Mouse (Mus musculus) heart, embryonic 12.5 days (tissue): ENCODE measurements around the gene Ifrd2. TPM values are rescaled to one million over a fixed set of nuclear protein-coding genes. Genes with fewer than 3 reads are reported as not detected.
"Not testable (repeated sequence)": the region's sequence is repeated elsewhere in the genome, so short reads cannot be mapped to it uniquely, and the experiment has no call there.

Experiments used
- ATAC-seq: fragments of 200-750 bp; cut with Nextera tagmentation; 2 replicates; pipeline ENCODE4 v1.8.0; 2017; ENCODE audit warnings: moderate TSS enrichment, moderate library complexity; ENCODE audit not compliant: insufficient number of reproducible peaks, low FRiP score
- H3K27ac ChIP-seq: fragments of 300-500 bp; sonication (generic); 2 replicates; pipeline ENCODE4 v1.5.1; 2016; ENCODE audit warnings: mild to moderate bottlenecking, moderate library complexity; ENCODE audit not compliant: poor library complexity, severe bottlenecking
- H3K27me3 ChIP-seq: fragments of 300-500 bp; sonication (generic); replicated peaks from 2 replicates; pipeline ENCODE4 v1.6.1; 2016; ENCODE audit warnings: mild to moderate bottlenecking, moderate library complexity
- H3K36me3 ChIP-seq: fragments of 300-500 bp; sonication (generic); 2 replicates; pipeline ENCODE4 v1.6.1; 2016; ENCODE audit warnings: mild to moderate bottlenecking, moderate library complexity
- H3K4me1 ChIP-seq: fragments of 300-500 bp; sonication (generic); replicated peaks from 2 replicates; pipeline ENCODE4 v1.6.1; 2016; ENCODE audit warnings: mild to moderate bottlenecking
- H3K4me2 ChIP-seq: fragments of 300-500 bp; sonication (generic); 2 replicates; pipeline ENCODE4 v1.6.1; 2016; ENCODE audit warnings: mild to moderate bottlenecking, moderate library complexity
- H3K4me3 ChIP-seq: fragments of 300-500 bp; sonication (generic); 2 replicates; pipeline ENCODE4 v1.5.1; 2016; ENCODE audit warnings: mild to moderate bottlenecking
- H3K9ac ChIP-seq: fragments of 300-500 bp; sonication (generic); 2 replicates; pipeline ENCODE4 v1.6.1; 2016; ENCODE audit warnings: mild to moderate bottlenecking, moderate library complexity
- H3K9me3 ChIP-seq: fragments of 300-500 bp; sonication (generic); replicated peaks from 2 replicates; pipeline ENCODE4 v1.6.1; 2016; ENCODE audit warnings: mild to moderate bottlenecking, moderate library complexity
- WGBS: fragments of 180-500 bp; shearing (Covaris S2); methylation state at CpG from one replicate; pipeline ENCODE4 v1.1.7; 2016; 5-methylcytosine and 5-hydroxymethylcytosine counted together
- polyA plus RNA-seq: library from polyadenylated mRNA; unstranded; fragments of >200 nt; fragmentation: Nextera tagmentation; extraction: Ambion mirVana; gene quantifications from 2 replicates; pipeline ENCODE4 v1.2.1, GENCODE M21; 2016

Ifrd2 gene
- polyA plus RNA-seq, 1 experiment from 2014 or later: 35.5 TPM

DNA sequence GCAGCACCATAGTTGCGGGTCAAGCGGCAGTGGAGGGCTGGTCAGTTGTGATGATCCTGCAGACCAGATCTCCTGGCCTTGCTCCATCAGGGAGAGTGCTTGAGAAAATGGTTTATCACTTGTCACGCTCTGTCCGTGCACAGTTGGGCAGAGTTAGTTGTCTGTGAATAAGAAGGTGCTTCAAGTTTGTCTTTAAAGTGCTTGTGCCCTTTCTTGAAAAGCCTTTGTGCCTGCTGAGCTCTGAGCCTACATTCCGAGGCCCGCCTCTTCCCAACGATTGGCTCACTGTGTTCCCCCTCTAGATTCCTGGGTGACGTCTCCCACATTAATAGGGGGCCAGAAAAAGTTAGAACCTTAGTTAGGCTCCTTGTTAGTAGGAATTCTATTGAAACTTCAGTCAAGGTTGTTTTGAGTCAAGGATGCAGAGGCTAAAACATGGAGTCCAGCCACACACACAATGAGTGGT is 35.5 kb upstream of the Ifrd2 start:
- H3K36me3 ChIP-seq: peaks cover 7% of the 10 kb centered on the region
- WGBS: 12% methylated on average over 8 of the region's 8 CpGs
- 0 out of 2 replicates have a peak overlapping the region, but pooled peaks have one; percentile 14 for H3K27ac ChIP-seq
- ATAC-seq: no peak
- peak overlapping the region; percentile 94 for H3K4me2 ChIP-seq
- peak overlapping the region; percentile 81 for H3K9ac ChIP-seq
- no peaks in the 10 kb centered on the region for H3K9me3 ChIP-seq
- peaks cover 57% of the 10 kb centered on the region for H3K4me1 ChIP-seq
- H3K27me3 ChIP-seq: peaks cover 31% of the 10 kb centered on the region
- H3K4me3 ChIP-seq: peak overlapping the region; percentile 56

DNA sequence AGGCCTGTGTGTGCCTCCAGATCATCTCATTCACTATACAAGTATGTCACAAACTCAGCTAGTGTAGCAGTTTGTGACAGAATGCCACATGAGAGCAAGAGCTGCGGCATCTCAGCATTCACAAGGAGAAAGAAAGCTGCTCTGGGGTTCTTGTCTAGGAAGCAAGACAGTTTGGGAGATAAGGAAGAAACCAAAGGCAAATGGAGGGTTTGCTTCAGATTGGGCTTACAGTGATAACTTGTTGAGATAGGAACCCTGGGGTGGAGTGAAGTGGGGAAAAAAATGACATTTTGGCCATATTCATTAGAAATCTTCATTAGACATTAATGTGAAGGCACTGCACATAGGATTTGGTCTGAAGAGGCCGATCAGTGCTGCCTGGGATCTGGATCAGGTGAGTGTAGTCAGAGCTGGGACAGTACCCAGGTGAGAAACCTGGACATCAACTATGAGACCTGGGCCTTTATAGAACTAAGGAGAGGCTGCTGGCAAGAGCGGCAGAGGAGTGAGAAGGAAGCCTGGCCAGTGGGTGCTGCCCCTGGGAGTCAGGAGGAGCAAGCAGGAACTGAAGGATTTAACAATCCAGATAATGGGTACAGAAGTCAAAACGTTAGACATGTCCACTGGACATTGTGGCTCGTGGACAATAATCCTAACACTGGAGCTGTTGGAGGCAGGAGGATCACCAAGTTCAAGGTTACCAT is 34.6 kb upstream of the Ifrd2 start:
- Histone ChIP-seq H3K4me1 (peaks cover 56% of the 10 kb centered on the region), H3K4me2 (peak overlapping the region; percentile 94)

DNA sequence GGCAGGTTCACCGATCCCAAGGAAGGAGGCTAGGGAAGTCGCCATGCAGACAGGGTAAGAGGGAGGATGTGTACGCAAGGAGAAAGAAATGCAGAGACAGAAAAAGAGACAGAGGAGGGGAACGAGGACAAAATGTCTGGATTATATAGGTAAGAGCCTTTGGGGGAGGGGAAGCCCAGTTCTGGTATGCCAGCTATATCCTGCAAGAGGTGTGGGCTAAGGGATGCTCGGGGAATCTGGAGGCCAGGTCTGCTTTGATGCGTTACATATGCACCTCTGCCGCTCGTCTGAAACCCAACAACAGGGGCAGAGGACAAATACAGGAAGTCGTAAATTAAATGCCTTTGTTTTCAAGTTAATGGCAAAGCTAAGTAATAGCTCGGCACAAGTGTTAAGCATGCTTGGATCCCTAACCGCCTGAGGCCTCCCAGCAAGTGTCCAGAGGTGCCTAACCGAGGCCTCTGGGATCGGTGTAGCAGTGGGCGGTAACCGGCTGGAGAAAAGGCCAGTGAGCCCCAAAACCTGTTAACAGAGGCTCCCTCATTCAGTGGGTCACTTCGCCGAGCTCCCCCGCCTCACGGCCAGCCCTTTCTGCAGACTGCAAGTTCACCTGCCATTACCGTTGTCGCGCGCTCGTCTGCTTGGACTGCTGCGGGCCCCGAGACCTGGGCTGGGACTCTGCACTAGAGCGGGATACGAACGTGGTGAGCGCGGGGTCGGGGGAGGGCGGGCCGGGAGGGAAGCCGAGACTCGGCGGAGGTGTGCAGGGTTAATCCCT is 33.7 kb upstream of the Ifrd2 start:
- peak overlapping the region; percentile 77 for H3K4me3 ChIP-seq
- peaks cover 56% of the 10 kb centered on the region for H3K4me1 ChIP-seq
- WGBS: 7% methylated on average over 37 of the region's 37 CpGs

More for the DNA sequence above, 34.6 kb upstream of the Ifrd2 start:
- no peak for ATAC-seq
- no peak overlapping the region for H3K9ac ChIP-seq
- H3K9me3 ChIP-seq: no peaks in the 10 kb centered on the region
- no peak overlapping the region for H3K27ac ChIP-seq
- 75% methylated on average over 5 of the region's 5 CpGs for WGBS
- H3K27me3 ChIP-seq: peaks cover 29% of the 10 kb centered on the region
- H3K36me3 ChIP-seq: peaks cover 16% of the 10 kb centered on the region
- H3K4me3 ChIP-seq: 0 out of 2 replicates have a peak overlapping the region, but pooled peaks have one; percentile 56

DNA sequence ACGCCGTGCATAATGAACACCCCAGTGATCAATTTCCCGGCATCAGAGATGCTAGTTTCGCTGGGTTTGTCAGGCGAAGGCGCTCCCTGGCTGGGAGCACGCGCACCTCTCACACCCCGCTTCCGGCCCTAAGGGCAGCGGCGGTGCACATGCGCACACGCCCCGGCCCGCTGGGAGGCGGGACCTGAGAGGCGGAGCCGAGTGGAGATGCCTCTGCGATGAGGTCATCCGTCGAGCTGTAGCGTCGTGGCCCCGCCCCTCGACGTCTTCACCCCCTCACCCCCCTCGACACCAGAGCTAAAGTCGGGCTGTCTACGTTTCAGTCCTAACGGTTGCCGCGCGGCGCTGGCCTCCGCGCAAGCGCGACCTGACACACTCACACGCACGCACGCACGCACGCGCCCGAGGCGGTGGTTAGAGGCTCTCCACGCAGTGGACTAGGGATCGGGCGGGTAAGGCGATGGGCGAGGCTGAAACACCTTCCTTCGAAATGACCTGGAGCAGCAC is 33.1 kb upstream of the Ifrd2 start:
- Histone ChIP-seq H3K4me1 (peaks cover 56% of the 10 kb centered on the region), H3K9ac (peak overlapping the region; percentile 92), H3K27me3 (peaks cover 14% of the 10 kb centered on the region), H3K4me3 (peak overlapping the region; percentile 77), H3K9me3 (no peaks in the 10 kb centered on the region), H3K36me3 (peaks cover 31% of the 10 kb centered on the region), H3K27ac (peak overlapping the region; percentile 96), H3K4me2 (peak overlapping the region; percentile 94)
- ATAC-seq: peak; percentile 93
- WGBS: under 1% methylated on average over 53 of the region's 53 CpGs

More for the DNA sequence above, 33.7 kb upstream of the Ifrd2 start:
- Histone ChIP-seq H3K36me3 (peaks cover 25% of the 10 kb centered on the region), H3K27me3 (peaks cover 20% of the 10 kb centered on the region), H3K9me3 (no peaks in the 10 kb centered on the region), H3K9ac (peak overlapping the region; percentile 83), H3K4me2 (peak overlapping the region; percentile 94), H3K27ac (peak overlapping the region; percentile 96)
- ATAC-seq: peak; percentile 34

DNA sequence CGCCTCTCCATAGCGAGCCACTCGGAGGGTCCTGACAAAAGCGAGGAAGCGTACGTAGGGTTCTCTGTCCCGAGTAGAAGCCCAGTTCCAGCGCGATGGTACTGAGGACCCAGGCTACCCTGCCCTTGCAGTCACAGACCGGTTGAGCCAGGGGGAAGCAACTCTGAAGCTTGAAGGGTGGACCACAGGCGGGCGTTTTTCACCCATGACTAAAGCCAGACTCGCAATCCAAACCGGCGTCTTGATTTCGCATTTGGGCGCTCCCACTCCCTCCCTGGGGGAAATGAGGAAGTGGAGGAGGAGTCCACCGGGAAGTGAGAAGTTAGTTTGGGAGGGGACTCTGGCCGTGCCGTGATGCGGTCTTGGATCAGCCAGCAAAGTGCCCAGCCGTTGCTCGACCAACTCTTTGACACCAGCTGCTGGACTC is 32.4 kb upstream of the Ifrd2 start:
- Histone ChIP-seq H3K9me3 (no peaks in the 10 kb centered on the region), H3K27me3 (peaks cover 7% of the 10 kb centered on the region), H3K4me3 (peak overlapping the region; percentile 77), H3K27ac (peak overlapping the region; percentile 96), H3K9ac (peak overlapping the region; percentile 92), H3K4me2 (peak overlapping the region; percentile 94), H3K4me1 (peaks cover 56% of the 10 kb centered on the region), H3K36me3 (peaks cover 38% of the 10 kb centered on the region)
- ATAC-seq: peak; percentile 20
- WGBS: 0% methylated on average over 23 of the region's 23 CpGs

DNA sequence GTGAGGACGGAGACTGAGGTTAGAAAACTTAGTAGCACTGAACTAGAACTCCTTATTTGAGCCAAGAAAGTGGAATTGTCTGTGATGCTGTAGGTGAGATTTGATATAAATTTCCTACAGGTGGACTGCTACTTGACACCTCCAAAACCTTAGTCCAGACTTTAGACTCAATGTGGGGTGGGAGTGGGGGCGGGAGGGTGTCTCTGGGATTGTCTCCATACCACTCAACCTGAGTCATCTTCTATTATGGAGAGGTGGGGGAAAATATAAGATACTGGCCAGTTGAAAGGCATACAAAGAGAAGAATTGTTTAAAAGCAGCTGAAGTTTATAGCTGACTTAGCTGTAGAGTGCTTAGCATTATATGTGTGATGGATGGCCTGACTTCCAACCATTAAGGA is 31.7 kb upstream of the Ifrd2 start:
- Histone ChIP-seq H3K27ac (peak overlapping the region; percentile 96), H3K9ac (peak overlapping the region; percentile 92), H3K4me2 (peak overlapping the region; percentile 94), H3K27me3 (peaks cover under 1% of the 10 kb centered on the region), H3K9me3 (no peaks in the 10 kb centered on the region), H3K4me3 (peak overlapping the region; percentile 77), H3K4me1 (peaks cover 54% of the 10 kb centered on the region), H3K36me3 (peaks cover 44% of the 10 kb centered on the region)
- no peak for ATAC-seq
- WGBS: 27% methylated on average over 2 of the region's 2 CpGs

DNA sequence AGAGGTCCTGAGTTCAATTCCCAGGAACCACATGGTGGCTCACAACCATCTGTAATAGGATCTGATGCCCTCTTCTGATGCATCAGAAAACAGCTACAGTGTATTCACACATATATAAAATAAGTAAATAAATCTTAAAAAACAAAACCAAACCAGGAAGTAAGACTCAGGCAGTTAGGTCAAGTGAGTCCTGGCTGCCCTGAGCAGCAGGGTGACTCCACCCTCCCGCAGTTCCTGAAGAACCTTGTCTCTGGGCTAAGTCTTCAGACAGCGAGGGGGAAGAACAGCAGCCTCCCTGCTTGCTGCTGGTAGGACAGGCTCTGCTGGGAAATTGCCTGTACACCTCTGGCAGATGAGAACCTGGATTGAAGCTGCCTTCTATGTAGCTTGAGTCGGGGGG is 31.1 kb upstream of the Ifrd2 start:
- ATAC-seq: no peak
- Histone ChIP-seq H3K9me3 (no peaks in the 10 kb centered on the region), H3K36me3 (peaks cover 51% of the 10 kb centered on the region), H3K9ac (peak overlapping the region; percentile 92), H3K27ac (peak overlapping the region; percentile 96; the same call in 1 of the 2 replicates), H3K4me1 (peaks cover 47% of the 10 kb centered on the region), H3K4me3 (peak overlapping the region; percentile 77), H3K4me2 (peak overlapping the region; percentile 94), H3K27me3 (no peaks in the 10 kb centered on the region)
- WGBS: 60% methylated on average over 3 of the region's 3 CpGs

DNA sequence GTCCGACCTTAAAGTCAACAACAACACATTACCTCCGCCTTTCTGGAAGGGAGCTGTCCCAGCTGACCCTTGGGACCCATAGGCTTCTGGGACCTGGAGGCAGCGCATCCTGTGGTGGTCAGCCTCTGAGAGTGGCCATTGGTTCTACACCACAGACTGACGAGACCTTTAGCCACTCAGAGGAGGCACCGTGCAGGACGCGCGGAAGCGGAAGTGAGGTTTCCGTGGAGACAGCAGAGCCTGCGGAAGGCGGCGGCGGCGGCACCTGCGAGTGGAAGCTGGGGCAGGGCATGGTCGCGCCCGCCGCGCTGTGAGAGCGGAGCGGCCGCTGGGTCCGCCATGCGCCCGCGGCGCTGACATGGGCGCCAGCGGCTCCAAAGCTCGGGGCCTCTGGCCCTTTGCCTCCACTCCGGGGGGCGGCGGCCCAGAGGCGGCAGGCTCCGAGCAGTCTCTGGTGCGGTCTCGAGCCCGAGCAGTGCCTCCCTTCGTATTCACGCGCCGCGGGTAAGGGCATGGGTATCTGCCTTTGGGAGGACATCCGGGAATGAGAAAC is 24.3 kb upstream of the Ifrd2 start, which contains the start of gene Tusc2:
Gene Tusc2 (plus strand): TSS at position 227 of the 553 bp plus-strand sequence.
- H3K27me3 ChIP-seq: no peaks in the 10 kb centered on the region
- peak within 1 kb of the TSS; percentile 91 for H3K9ac ChIP-seq
- H3K4me2 ChIP-seq: peak within 1 kb of the TSS; percentile 91
- H3K9me3 ChIP-seq: no peaks in the 10 kb centered on the region
- H3K4me3 ChIP-seq: peak within 1 kb of the TSS; percentile 98
- peak; percentile 93 for ATAC-seq
- peak within 1 kb of the TSS; percentile 78 for H3K27ac ChIP-seq
- H3K4me1 ChIP-seq: peaks cover 42% of the 10 kb centered on the region
- peaks cover 54% of the 10 kb centered on the region for H3K36me3 ChIP-seq
- WGBS: under 1% methylated on average over 46 of the region's 46 CpGs

DNA sequence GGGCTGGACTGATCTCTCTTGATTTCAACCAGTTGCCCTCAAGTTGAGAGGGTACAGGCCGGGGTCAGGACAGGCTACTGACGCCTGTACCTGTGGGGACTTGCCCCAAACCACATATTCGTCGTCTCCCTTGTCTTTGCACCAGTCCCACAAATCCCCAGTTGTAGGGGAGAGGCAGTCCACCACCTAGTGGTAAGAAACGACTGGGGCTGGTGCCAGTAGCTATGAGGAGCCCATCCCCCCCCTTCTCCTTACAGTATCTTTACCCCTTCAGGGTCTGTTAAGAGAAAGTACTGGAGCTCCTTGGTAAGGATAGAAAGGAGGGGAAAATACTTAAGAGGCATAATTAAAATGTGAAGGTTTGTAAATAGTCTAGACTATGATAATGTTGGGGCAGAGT is 21.9 kb upstream of the Ifrd2 start:
- not testable (repeated sequence) for H3K27me3 ChIP-seq, H3K9me3 ChIP-seq, ATAC-seq
- Histone ChIP-seq H3K36me3 (peaks cover 34% of the 10 kb centered on the region), H3K4me1 (peaks cover 50% of the 10 kb centered on the region), H3K27ac (0 out of 2 replicates have a peak overlapping the region, but pooled peaks have one; percentile 52), H3K9ac (peak overlapping the region; percentile 32; the same call in 1 of the 2 replicates), H3K4me2 (peak overlapping the region; percentile 37; the same call in 1 of the 2 replicates), H3K4me3 (0 out of 2 replicates have a peak overlapping the region, but pooled peaks have one; percentile 4)
- WGBS: 44% methylated on average over 5 of the region's 5 CpGs

DNA sequence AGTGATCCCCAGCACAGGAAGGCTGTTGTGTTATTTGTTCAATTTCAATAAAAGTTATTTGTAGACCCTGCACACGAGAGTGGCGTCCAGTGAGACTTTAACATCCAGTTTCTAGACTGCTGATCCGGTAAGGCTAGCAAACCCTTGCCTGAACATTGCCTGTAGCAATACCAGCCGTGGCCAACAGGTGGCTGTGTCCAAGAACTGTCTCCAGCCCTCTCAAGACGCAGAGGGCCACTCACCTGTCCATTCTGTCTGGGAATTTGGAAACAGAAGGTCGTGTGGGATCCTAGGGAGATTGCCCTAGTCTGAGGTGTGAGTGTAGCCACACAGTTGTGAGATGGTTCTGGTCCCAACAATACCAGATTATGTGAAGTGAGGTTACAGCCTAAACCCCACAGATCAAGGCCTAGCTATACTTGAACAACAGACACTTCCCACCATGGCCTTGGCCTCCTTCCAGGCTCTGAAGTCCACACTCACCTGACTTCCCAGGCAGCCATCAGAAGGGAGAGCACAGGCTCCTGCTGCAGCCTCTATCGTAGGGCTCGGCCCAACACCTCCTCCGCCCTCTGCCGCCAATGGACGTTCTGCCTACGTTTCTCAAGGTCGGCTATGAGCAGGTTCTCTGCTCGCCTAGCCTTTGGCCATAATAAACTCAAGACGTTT is 21.3 kb upstream of the Ifrd2 start:
- Histone ChIP-seq H3K36me3 (peaks cover 34% of the 10 kb centered on the region), H3K27me3 (no peaks in the 10 kb centered on the region), H3K27ac (peak overlapping the region; percentile 71), H3K4me1 (peaks cover 56% of the 10 kb centered on the region), H3K4me3 (no peak overlapping the region), H3K9me3 (no peaks in the 10 kb centered on the region), H3K9ac (0 out of 2 replicates have a peak overlapping the region, but pooled peaks have one; percentile 5), H3K4me2 (peak overlapping the region; percentile 91)
- 54% methylated on average over 15 of the region's 15 CpGs for WGBS
- no peak for ATAC-seq
